Mouse (Mus musculus) lung, embryonic 16.5 days (tissue): ENCODE data around the gene Ppp1r9a. TPM values are rescaled to one million over a fixed set of nuclear protein-coding genes. Genes with fewer than 3 reads are reported as not detected.

Source experiments
- ATAC-seq: fragments of 200-750 bp; cut with Nextera tagmentation; 2 replicates; pipeline ENCODE4 v1.8.0; 2017; ENCODE audit warnings: low read depth, mild to moderate bottlenecking, moderate library complexity
- H3K27ac ChIP-seq: fragments of 300-500 bp; sonication (generic); 2 replicates; pipeline ENCODE4 v1.5.1; 2014; ENCODE audit warnings: mild to moderate bottlenecking, control low read depth, low read length
- H3K27me3 ChIP-seq: fragments of 300-500 bp; sonication (generic); 2 replicates; pipeline ENCODE4 v1.6.1; 2014; ENCODE audit warnings: low read depth, low read length, mixed read lengths; ENCODE audit not compliant: control insufficient read depth, insufficient read depth
- H3K36me3 ChIP-seq: fragments of 300-500 bp; sonication (generic); 2 replicates; pipeline ENCODE4 v1.6.1; 2014; ENCODE audit warnings: low read length; ENCODE audit not compliant: control insufficient read depth, insufficient read depth
- H3K4me1 ChIP-seq: fragments of 300-500 bp; sonication (generic); replicated peaks from 2 replicates; pipeline ENCODE4 v1.6.1; 2014; ENCODE audit warnings: low read length, mixed read lengths; ENCODE audit not compliant: control insufficient read depth, insufficient read depth
- H3K4me2 ChIP-seq: fragments of 300-500 bp; sonication (generic); 2 replicates; pipeline ENCODE4 v1.6.1; 2014; ENCODE audit warnings: low read depth, low read length, control low read depth
- H3K4me3 ChIP-seq: fragments of 300-500 bp; sonication (generic); 2 replicates; pipeline ENCODE4 v1.5.1; 2014; ENCODE audit warnings: mild to moderate bottlenecking, low read length, control low read depth
- H3K9ac ChIP-seq: fragments of 300-500 bp; sonication (generic); 2 replicates; pipeline ENCODE4 v1.6.1; 2014; ENCODE audit warnings: low read length, control low read depth
- H3K9me3 ChIP-seq: fragments of 300-500 bp; sonication (generic); 2 replicates; pipeline ENCODE4 v1.6.1; 2016; ENCODE audit warnings: low read length; ENCODE audit not compliant: control insufficient read depth
- WGBS: fragments of 180-500 bp; shearing (Covaris S2); extraction: QIAGEN DNeasy Blood & Tissue Kit; methylation state at CpG from one replicate; pipeline ENCODE4 v1.1.7; 2014; 5-methylcytosine and 5-hydroxymethylcytosine counted together
- polyA plus RNA-seq: library from polyadenylated mRNA; unstranded; fragments of >200 nt; fragmentation: Nextera tagmentation; extraction: Ambion mirVana; gene quantifications from 2 replicates; pipeline ENCODE4 v1.2.1, GENCODE M21; 2015

The Ppp1r9a gene
- polyA plus RNA-seq, 1 experiment from 2014 or later = 15.4 TPM

DNA sequence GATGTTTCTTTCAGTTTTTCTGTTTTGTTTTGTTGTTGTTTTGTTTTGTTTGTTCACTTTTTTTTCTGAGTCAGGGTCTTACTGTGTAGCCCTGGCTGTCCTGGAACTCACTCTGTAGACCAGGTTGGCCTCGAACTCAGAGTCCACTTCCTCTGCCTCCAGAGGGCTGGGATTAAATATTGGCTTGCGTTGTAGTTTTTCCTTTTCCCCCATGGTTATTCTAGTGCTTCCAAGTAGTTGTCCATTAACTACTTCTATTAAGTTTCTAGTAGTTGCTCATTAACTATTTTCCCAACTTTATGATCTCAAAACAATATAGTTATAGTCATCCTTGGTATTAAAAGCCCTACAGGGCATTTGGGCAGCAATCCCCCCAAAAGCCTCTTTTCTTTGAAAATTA is 41.1 kb downstream of the Ppp1r9a start:
- no peaks in the 10 kb centered on the region for H3K27me3 ChIP-seq
- no peak overlapping the region for H3K27ac ChIP-seq
- H3K4me1 ChIP-seq = peaks cover under 1% of the 10 kb centered on the region; the same call in 1 of the 2 replicates
- H3K36me3 ChIP-seq = no peaks in the 10 kb centered on the region
- H3K9ac ChIP-seq = no peak overlapping the region
- H3K4me3 ChIP-seq = no peak overlapping the region
- H3K9me3 ChIP-seq = no peaks in the 10 kb centered on the region
- 89% methylated on average over 2 of the region's 2 CpGs for WGBS
- ATAC-seq = no peak
- H3K4me2 ChIP-seq = no peak overlapping the region

DNA sequence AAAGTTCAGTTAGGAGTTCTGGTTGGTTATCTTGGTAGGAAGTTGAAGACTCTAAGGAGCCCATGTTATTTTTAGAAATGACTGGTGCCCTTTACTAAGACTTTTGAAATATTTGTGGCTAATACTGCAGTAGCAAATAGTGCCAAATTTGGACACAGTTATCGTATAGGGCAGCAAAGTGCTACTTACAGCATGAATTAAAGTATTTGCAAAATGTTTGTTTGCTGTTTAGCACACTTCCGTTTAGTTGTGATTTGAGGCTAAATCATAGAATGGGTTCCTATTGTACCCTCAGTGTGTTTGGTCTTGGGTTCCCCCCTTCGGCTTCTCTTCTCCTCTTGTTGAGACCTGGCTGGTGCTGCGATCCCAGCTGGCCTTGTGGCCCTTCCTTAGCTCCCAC is 45.3 kb downstream of the Ppp1r9a start:
- no peak overlapping the region for H3K4me3 ChIP-seq
- H3K27me3 ChIP-seq = no peaks in the 10 kb centered on the region
- H3K9me3 ChIP-seq = no peaks in the 10 kb centered on the region
- WGBS = 76% methylated on average over 4 of the region's 4 CpGs
- no peak overlapping the region for H3K4me2 ChIP-seq
- H3K27ac ChIP-seq = no peak overlapping the region
- no peak overlapping the region for H3K9ac ChIP-seq
- ATAC-seq = no peak
- peaks cover 4% of the 10 kb centered on the region for H3K4me1 ChIP-seq
- H3K36me3 ChIP-seq = no peaks in the 10 kb centered on the region

DNA sequence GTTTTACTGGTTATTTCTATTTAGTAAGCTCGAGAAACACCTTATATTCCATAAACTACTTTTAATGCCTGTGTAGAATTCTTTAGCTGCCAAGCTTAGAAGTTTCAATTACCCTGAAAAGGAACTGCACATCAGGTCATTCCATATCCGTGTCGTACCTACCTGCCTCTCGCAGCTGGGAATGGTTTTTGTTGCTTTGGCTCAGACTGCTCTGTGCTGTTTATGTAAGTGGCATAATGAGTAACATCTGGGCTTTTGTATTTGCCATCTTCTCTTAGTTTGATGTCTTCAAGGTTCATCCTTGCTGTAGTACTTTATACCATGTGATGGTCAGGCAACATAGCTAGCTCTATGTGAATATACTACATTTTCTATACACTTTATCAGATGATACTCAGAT is 47.0 kb downstream of the Ppp1r9a start:
- WGBS = 78% methylated on average over 4 of the region's 4 CpGs
- Histone ChIP-seq H3K9me3 (no peaks in the 10 kb centered on the region), H3K4me1 (peaks cover 4% of the 10 kb centered on the region), H3K4me3 (no peak overlapping the region), H3K9ac (no peak overlapping the region), H3K27ac (no peak overlapping the region), H3K4me2 (no peak overlapping the region), H3K36me3 (no peaks in the 10 kb centered on the region), H3K27me3 (no peaks in the 10 kb centered on the region)
- ATAC-seq = no peak

DNA sequence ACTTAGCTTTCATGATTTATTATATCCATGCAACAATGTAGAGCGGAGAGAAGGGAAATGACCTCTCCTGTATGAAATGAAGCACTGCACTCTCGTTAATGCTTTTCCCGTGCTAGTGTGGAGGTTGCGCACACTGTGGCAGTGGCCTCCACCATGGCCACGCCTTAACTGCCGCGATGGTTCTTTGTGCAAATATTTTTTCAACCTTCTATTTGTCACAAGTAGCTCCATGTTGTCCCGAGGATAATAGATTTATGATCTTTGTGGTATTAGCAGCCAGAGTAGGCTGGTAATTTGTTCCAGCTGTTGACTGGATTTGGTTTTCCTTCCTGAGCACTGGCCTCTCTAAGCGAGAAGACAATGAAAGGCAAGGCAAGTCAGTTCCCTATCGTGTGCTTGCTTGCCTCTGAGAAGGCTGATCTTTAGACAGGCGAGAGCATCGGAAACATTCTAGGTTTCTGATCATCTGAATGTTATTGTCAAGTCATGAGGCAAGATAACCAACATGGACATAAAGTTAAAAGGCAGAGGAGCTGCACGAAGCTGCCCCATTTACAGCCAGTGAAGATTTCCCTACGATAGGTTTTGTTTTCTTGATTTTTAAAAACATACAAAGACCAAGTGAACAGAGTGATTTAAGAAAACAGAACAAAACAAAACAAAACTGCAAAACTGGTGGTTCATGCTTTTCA is 50.5 kb downstream of the Ppp1r9a start:
- peak; percentile 41; the same call in 1 of the 2 replicates for ATAC-seq
- Histone ChIP-seq H3K4me1 (peaks cover 10% of the 10 kb centered on the region), H3K4me3 (no peak overlapping the region), H3K9ac (no peak overlapping the region), H3K36me3 (no peaks in the 10 kb centered on the region), H3K27ac (no peak overlapping the region), H3K4me2 (no peak overlapping the region), H3K9me3 (no peaks in the 10 kb centered on the region), H3K27me3 (no peaks in the 10 kb centered on the region)
- WGBS = 53% methylated on average over 14 of the region's 14 CpGs

DNA sequence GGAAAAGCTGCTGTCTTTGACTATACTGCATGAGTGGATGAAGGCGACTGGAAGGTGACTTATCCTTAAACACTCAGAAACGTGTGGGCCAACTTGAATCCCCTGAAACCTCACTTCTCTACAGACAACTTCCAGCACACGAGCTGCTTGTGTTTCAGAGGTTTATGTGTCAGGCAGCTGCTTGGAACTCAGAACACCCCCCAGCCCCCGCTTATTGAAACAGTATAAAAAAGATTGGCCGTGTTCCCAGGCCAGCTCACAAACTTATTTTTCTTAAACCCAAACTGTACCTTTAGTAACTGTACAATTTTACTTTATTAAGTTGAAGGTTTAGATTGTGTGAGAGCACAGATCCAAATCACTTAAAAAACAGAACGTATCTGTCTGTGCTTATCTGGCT is 53.9 kb downstream of the Ppp1r9a start:
- ATAC-seq = no peak
- Histone ChIP-seq H3K27me3 (no peaks in the 10 kb centered on the region), H3K4me3 (no peak overlapping the region), H3K27ac (no peak overlapping the region), H3K9me3 (no peaks in the 10 kb centered on the region), H3K4me1 (peaks cover 7% of the 10 kb centered on the region), H3K9ac (no peak overlapping the region), H3K36me3 (no peaks in the 10 kb centered on the region), H3K4me2 (no peak overlapping the region)
- WGBS = 25% methylated on average over 6 of the region's 6 CpGs

DNA sequence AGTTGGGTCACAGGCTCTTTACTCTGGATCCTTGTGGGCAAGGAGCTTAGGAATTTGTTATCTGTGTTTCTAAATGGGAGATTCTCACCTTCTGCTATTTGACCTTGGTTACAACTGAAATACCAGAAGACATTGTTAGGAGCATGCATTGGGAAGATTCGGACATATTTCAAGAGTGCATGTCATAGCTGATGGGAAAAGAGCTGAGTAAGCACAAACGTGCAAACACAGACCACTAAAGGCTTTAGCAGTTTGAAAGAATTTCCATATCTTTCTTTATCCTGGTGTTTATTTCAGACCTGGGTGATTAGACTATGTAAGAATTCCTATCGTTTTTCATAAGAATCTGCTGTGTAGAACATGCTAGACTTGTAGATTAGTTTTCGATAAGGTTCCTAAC is 59.5 kb downstream of the Ppp1r9a start:
- ATAC-seq = no peak
- H3K27ac ChIP-seq = no peak overlapping the region
- WGBS = 49% methylated on average over 4 of the region's 4 CpGs

DNA sequence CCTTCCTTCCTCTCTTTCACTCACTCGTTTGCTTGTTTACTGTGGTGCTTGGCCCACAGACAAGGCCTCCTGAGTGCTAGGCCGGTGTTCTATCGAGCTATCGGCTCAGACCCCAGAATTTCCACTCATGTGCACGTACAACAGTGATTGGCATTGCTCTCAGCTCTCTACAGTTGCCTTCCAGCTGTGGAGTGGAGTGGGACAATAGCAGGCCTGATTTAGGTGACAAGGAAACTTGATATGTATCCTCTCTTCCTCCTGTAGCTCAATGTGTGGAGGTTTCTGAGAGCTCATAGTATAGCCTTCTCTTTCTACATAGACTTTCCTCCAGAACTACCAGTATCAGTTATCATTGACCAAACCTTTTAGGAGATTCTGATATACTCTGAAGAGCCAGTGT is 60.3 kb downstream of the Ppp1r9a start:
- H3K36me3 ChIP-seq = no peaks in the 10 kb centered on the region
- no peak overlapping the region for H3K9ac ChIP-seq
- 64% methylated on average over 5 of the region's 5 CpGs for WGBS
- H3K9me3 ChIP-seq = no peaks in the 10 kb centered on the region
- H3K4me1 ChIP-seq = 0 out of 2 replicates have a peak, but pooled peaks cover 2% of the 10 kb centered on the region
- no peak for ATAC-seq
- H3K4me3 ChIP-seq = no peak overlapping the region
- H3K4me2 ChIP-seq = no peak overlapping the region
- no peak overlapping the region for H3K27ac ChIP-seq
- H3K27me3 ChIP-seq = no peaks in the 10 kb centered on the region

More for the DNA sequence above, 59.5 kb downstream of the Ppp1r9a start:
- Histone ChIP-seq H3K36me3 (no peaks in the 10 kb centered on the region), H3K4me2 (no peak overlapping the region), H3K4me1 (0 out of 2 replicates have a peak, but pooled peaks cover 2% of the 10 kb centered on the region), H3K4me3 (no peak overlapping the region), H3K27me3 (no peaks in the 10 kb centered on the region), H3K9ac (no peak overlapping the region), H3K9me3 (no peaks in the 10 kb centered on the region)

DNA sequence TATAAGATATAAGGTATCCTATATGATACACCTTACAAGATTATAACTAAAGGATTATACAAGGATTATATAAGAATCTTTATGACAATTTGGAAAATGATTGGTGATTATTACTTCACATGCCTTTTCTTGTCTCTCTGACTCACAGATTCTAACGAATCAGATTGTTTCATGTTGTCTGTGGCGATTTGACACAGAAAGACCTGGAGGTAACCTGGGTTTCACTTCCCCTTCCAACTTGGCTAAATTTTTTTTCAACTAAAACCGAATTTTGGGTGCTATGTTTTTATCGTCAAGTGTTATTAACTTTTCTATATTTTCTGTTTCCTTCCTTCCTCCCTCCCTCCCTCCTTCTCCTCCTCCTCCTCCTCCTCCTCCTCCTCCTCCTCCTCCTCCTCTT is 64.5 kb downstream of the Ppp1r9a start:
- WGBS = 93% methylated on average over 4 of the region's 4 CpGs
- Histone ChIP-seq H3K9ac (no peak overlapping the region), H3K9me3 (no peaks in the 10 kb centered on the region)

DNA sequence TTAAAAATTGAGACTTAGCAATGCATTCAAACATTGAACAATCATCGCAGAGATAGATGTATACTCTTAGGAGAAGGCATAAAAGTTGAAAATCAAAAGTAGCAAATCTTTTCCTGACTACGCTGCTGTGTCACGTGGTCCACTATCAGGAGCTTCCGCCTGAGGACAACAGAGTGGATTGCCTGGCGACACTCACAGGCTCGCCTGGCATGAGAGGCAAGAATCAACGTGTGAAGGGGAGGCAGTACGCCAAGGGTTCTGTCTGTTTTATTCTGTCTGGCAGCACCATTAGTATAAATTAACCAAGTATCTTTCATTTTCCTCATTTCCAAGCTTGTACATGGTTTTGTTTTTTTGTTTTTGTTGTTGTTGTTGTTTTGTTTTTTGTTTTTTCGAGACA is 68.5 kb downstream of the Ppp1r9a start:
- no peak overlapping the region for H3K9ac ChIP-seq
- no peaks in the 10 kb centered on the region for H3K36me3 ChIP-seq
- H3K27ac ChIP-seq = no peak overlapping the region
- no peaks in the 10 kb centered on the region for H3K9me3 ChIP-seq
- no peak for ATAC-seq
- no peak overlapping the region for H3K4me3 ChIP-seq
- H3K4me1 ChIP-seq = peaks cover 2% of the 10 kb centered on the region; the same call in 1 of the 2 replicates
- 76% methylated on average over 9 of the region's 9 CpGs for WGBS
- H3K27me3 ChIP-seq = no peaks in the 10 kb centered on the region
- H3K4me2 ChIP-seq = no peak overlapping the region

More for the DNA sequence above, 64.5 kb downstream of the Ppp1r9a start:
- H3K27ac ChIP-seq = no peak overlapping the region
- no peak for ATAC-seq
- H3K4me3 ChIP-seq = no peak overlapping the region
- no peak overlapping the region for H3K4me2 ChIP-seq
- H3K4me1 ChIP-seq = peaks cover 2% of the 10 kb centered on the region; the same call in 1 of the 2 replicates
- H3K27me3 ChIP-seq = no peaks in the 10 kb centered on the region
- H3K36me3 ChIP-seq = no peaks in the 10 kb centered on the region
